Mouse (Mus musculus) kidney, embryonic 16.5 days (tissue): ENCODE results near the gene Dbndd1. TPM values are rescaled to one million over a fixed set of nuclear protein-coding genes. Genes with fewer than 3 reads are reported as not detected.

ENCODE experiments used
- ATAC-seq: fragments of 200-750 bp; cut with Nextera tagmentation; 2 replicates; pipeline ENCODE4 v1.8.0; 2017; ENCODE audit warnings: moderate TSS enrichment; ENCODE audit not compliant: low FRiP score, low TSS enrichment
- H3K27ac ChIP-seq: fragments of 300-500 bp; sonication (generic); 2 replicates; pipeline ENCODE4 v1.5.1; 2014; ENCODE audit warnings: low read length
- H3K27me3 ChIP-seq: fragments of 300-500 bp; sonication (generic); 2 replicates; pipeline ENCODE4 v1.6.1; 2014; ENCODE audit warnings: low read length, control low read depth, mixed read lengths; ENCODE audit not compliant: insufficient read depth
- H3K36me3 ChIP-seq: fragments of 300-500 bp; sonication (generic); 2 replicates; pipeline ENCODE4 v1.6.1; 2014; ENCODE audit warnings: low read length, control low read depth, mixed read lengths; ENCODE audit not compliant: insufficient read depth
- H3K4me1 ChIP-seq: fragments of 300-500 bp; sonication (generic); 2 replicates; pipeline ENCODE4 v1.6.1; 2014; ENCODE audit warnings: low read length, control low read depth, mixed read lengths; ENCODE audit not compliant: insufficient read depth
- H3K4me2 ChIP-seq: fragments of 300-500 bp; sonication (generic); replicated peaks from 2 replicates; pipeline ENCODE4 v1.6.1; 2014; ENCODE audit warnings: low read depth, low read length
- H3K4me3 ChIP-seq: fragments of 300-500 bp; sonication (generic); 2 replicates; pipeline ENCODE4 v1.5.1; 2014; ENCODE audit warnings: mild to moderate bottlenecking, low read length
- H3K9ac ChIP-seq: fragments of 300-500 bp; sonication (generic); replicated peaks from 2 replicates; pipeline ENCODE4 v1.6.1; 2014; ENCODE audit warnings: low read length
- H3K9me3 ChIP-seq: fragments of 300-500 bp; sonication (generic); 2 replicates; pipeline ENCODE4 v1.6.1; 2016; ENCODE audit warnings: low read length, control low read depth
- WGBS: fragments of 180-500 bp; shearing (Covaris S2); extraction: QIAGEN DNeasy Blood & Tissue Kit; methylation state at CpG from one replicate; pipeline ENCODE4 v1.1.7; 2014; 5-methylcytosine and 5-hydroxymethylcytosine counted together
- polyA plus RNA-seq: library from polyadenylated mRNA; unstranded; fragments of >200 nt; fragmentation: Nextera tagmentation; extraction: Ambion mirVana; gene quantifications from 2 replicates; pipeline ENCODE4 v1.2.1, GENCODE M21; 2015

Dbndd1 gene
- polyA plus RNA-seq, 1 experiment from 2014 or later: 4.3 TPM

- WGBS: 90% methylated on average over 11 of the region's 11 CpGs
- Histone ChIP-seq H3K4me2 (no peak overlapping the region), H3K4me3 (no peak overlapping the region), H3K27ac (no peak overlapping the region), H3K36me3 (peaks cover 81% of the 10 kb centered on the region), H3K27me3 (no peaks in the 10 kb centered on the region), H3K4me1 (0 out of 2 replicates have a peak, but pooled peaks cover 3% of the 10 kb centered on the region), H3K9ac (no peak overlapping the region), H3K9me3 (peaks cover 6% of the 10 kb centered on the region)
- ATAC-seq: no peak
These were observed 15.7 kb downstream of the Dbndd1 start for GRCm38 (mm10) chr8:123499556-123499955.

- Histone ChIP-seq H3K4me1 (no peaks in the 10 kb centered on the region), H3K4me2 (no peak overlapping the region), H3K36me3 (peaks cover 87% of the 10 kb centered on the region), H3K9me3 (peaks cover 6% of the 10 kb centered on the region), H3K27me3 (no peaks in the 10 kb centered on the region), H3K9ac (no peak overlapping the region), H3K4me3 (no peak overlapping the region), H3K27ac (no peak overlapping the region)
- 88% methylated on average over 11 of the region's 11 CpGs for WGBS
- ATAC-seq: no peak
These were observed 16.3 kb downstream of the Dbndd1 start for GRCm38 (mm10) chr8:123498963-123499362.

GRCm38 (mm10) chr8:123497699-123498098 lies 17.6 kb downstream of the Dbndd1 start:
- no peak overlapping the region for H3K4me3 ChIP-seq
- H3K9me3 ChIP-seq: no peaks in the 10 kb centered on the region
- no peaks in the 10 kb centered on the region for H3K27me3 ChIP-seq
- H3K36me3 ChIP-seq: peaks cover 87% of the 10 kb centered on the region
- no peak overlapping the region for H3K9ac ChIP-seq
- no peak for ATAC-seq
- no peak overlapping the region for H3K4me2 ChIP-seq
- no peaks in the 10 kb centered on the region for H3K4me1 ChIP-seq
- 81% methylated on average over 4 of the region's 4 CpGs for WGBS
- no peak overlapping the region for H3K27ac ChIP-seq

- 94% methylated on average over 9 of the region's 9 CpGs for WGBS
- no peaks in the 10 kb centered on the region for H3K9me3 ChIP-seq
- no peak overlapping the region for H3K27ac ChIP-seq
- no peak overlapping the region for H3K9ac ChIP-seq
- ATAC-seq: no peak
- H3K4me3 ChIP-seq: no peak overlapping the region
- no peaks in the 10 kb centered on the region for H3K4me1 ChIP-seq
- peaks cover 85% of the 10 kb centered on the region for H3K36me3 ChIP-seq
- no peak overlapping the region for H3K4me2 ChIP-seq
- H3K27me3 ChIP-seq: no peaks in the 10 kb centered on the region
These were observed 22.4 kb downstream of the Dbndd1 start for GRCm38 (mm10) chr8:123492898-123493297.

- WGBS: 89% methylated on average over 15 of the region's 15 CpGs
- H3K27ac ChIP-seq: no peak overlapping the region
- peaks cover 88% of the 10 kb centered on the region for H3K36me3 ChIP-seq
- no peaks in the 10 kb centered on the region for H3K4me1 ChIP-seq
- no peaks in the 10 kb centered on the region for H3K9me3 ChIP-seq
- H3K9ac ChIP-seq: no peak overlapping the region
- no peak overlapping the region for H3K4me2 ChIP-seq
- H3K27me3 ChIP-seq: no peaks in the 10 kb centered on the region
- no peak overlapping the region for H3K4me3 ChIP-seq
- ATAC-seq: no peak
These were observed 23.8 kb downstream of the Dbndd1 start for GRCm38 (mm10) chr8:123491280-123492075.

GRCm38 (mm10) chr8:123482627-123483026 lies 32.6 kb downstream of the Dbndd1 start:
- Histone ChIP-seq H3K27ac (no peak overlapping the region), H3K36me3 (peaks cover 43% of the 10 kb centered on the region), H3K9me3 (no peaks in the 10 kb centered on the region), H3K27me3 (no peaks in the 10 kb centered on the region), H3K9ac (no peak overlapping the region), H3K4me1 (peaks cover 8% of the 10 kb centered on the region), H3K4me2 (no peak overlapping the region), H3K4me3 (no peak overlapping the region)
- WGBS: 91% methylated on average over 7 of the region's 7 CpGs
- no peak for ATAC-seq

GRCm38 (mm10) chr8:123478456-123479218 lies 36.6 kb downstream of the Dbndd1 start:
- Histone ChIP-seq H3K4me3 (peak overlapping the region; percentile 64), H3K9me3 (no peaks in the 10 kb centered on the region), H3K4me1 (peaks cover 13% of the 10 kb centered on the region), H3K36me3 (peaks cover 12% of the 10 kb centered on the region; the same call in 1 of the 2 replicates), H3K27me3 (no peaks in the 10 kb centered on the region), H3K4me2 (peak overlapping the region; percentile 84), H3K27ac (peak overlapping the region; percentile 95), H3K9ac (peak overlapping the region; percentile 86)
- 32% methylated on average over 16 of the region's 16 CpGs for WGBS
- ATAC-seq: no peak

- Histone ChIP-seq H3K4me3 (peak within 1 kb of the TSS; percentile 64), H3K27me3 (no peaks in the 10 kb centered on the region), H3K9me3 (no peaks in the 10 kb centered on the region), H3K4me2 (peak within 1 kb of the TSS; percentile 84), H3K36me3 (peaks cover 12% of the 10 kb centered on the region; the same call in 1 of the 2 replicates), H3K4me1 (peaks cover 13% of the 10 kb centered on the region), H3K9ac (peak within 1 kb of the TSS; percentile 86), H3K27ac (peak within 1 kb of the TSS; percentile 95)
- whole genome bisulfite sequencing: 0% methylated on average over 56 of the region's 58 CpGs
- ATAC-seq: peak; percentile 93
These were observed 37.5 kb downstream of the Dbndd1 start, which contains the start of gene Afg3l1 for GRCm38 (mm10) chr8:123477737-123478258. TSS of gene Afg3l1 (plus strand) at chr8:123477903.

GRCm38 (mm10) chr8:123476911-123477736 lies 38.1 kb downstream of the Dbndd1 start:
- Histone ChIP-seq H3K4me2 (peak overlapping the region; percentile 84), H3K36me3 (peaks cover 8% of the 10 kb centered on the region; the same call in 1 of the 2 replicates), H3K27ac (peak overlapping the region; percentile 95; the same call in 1 of the 2 replicates), H3K9me3 (no peaks in the 10 kb centered on the region), H3K4me1 (peaks cover 13% of the 10 kb centered on the region), H3K9ac (peak overlapping the region; percentile 86), H3K27me3 (no peaks in the 10 kb centered on the region), H3K4me3 (peak overlapping the region; percentile 64)
- WGBS: 8% methylated on average over 34 of the region's 34 CpGs
- ATAC-seq: peak; percentile 52
